Mouse (Mus musculus) hindbrain, embryonic 14.5 days (tissue): ENCODE results near the gene N4bp2. TPM values are rescaled to one million over a fixed set of nuclear protein-coding genes. Genes with fewer than 3 reads are reported as not detected.
"Not testable (repeated sequence)": the region's sequence is repeated elsewhere in the genome, so short reads cannot be mapped to it uniquely, and the experiment has no call there.

Experiments used
- ATAC-seq: fragments of 200-750 bp; cut with Nextera tagmentation; 2 replicates; pipeline ENCODE4 v1.8.0; 2017; ENCODE audit warnings: moderate number of reproducible peaks, mild to moderate bottlenecking, moderate TSS enrichment, moderate library complexity; ENCODE audit not compliant: low FRiP score
- DNase-seq: peaks from one replicate; pipeline ENCODE4 v3.0.0-alpha.2; 2015; ENCODE audit warnings: low spot score
- H3K27ac ChIP-seq: fragments of 300-500 bp; sonication (generic); 2 replicates; pipeline ENCODE4 v1.5.1; 2014; ENCODE audit warnings: mild to moderate bottlenecking, moderate library complexity
- H3K27me3 ChIP-seq: fragments of 300-500 bp; sonication (generic); 2 replicates; pipeline ENCODE4 v1.6.1; 2014; ENCODE audit warnings: mild to moderate bottlenecking, low read length, mixed read lengths; ENCODE audit not compliant: control insufficient read depth, insufficient read depth
- H3K36me3 ChIP-seq: fragments of 300-500 bp; sonication (generic); replicated peaks from 2 replicates; pipeline ENCODE4 v1.6.1; 2014; ENCODE audit not compliant: control insufficient read depth, insufficient read depth
- H3K4me1 ChIP-seq: fragments of 300-500 bp; sonication (generic); replicated peaks from 2 replicates; pipeline ENCODE4 v1.6.1; 2014; ENCODE audit warnings: antibody characterized with exemption, low read length, mixed read lengths; ENCODE audit not compliant: control insufficient read depth, insufficient read depth
- H3K4me2 ChIP-seq: fragments of 300-500 bp; sonication (generic); replicated peaks from 2 replicates; pipeline ENCODE4 v1.6.1; 2014; ENCODE audit warnings: mild to moderate bottlenecking, moderate library complexity
- H3K4me3 ChIP-seq: fragments of 300-500 bp; sonication (generic); replicated peaks from 2 replicates; pipeline ENCODE4 v1.5.1; 2014; ENCODE audit warnings: mild to moderate bottlenecking, low read length
- H3K9ac ChIP-seq: fragments of 300-500 bp; sonication (generic); 2 replicates; pipeline ENCODE4 v1.6.1; 2014
- H3K9me3 ChIP-seq: fragments of 300-500 bp; sonication (generic); 2 replicates; pipeline ENCODE4 v1.6.1; 2016; ENCODE audit warnings: low read length; ENCODE audit not compliant: control insufficient read depth
- WGBS: fragments of 180-500 bp; shearing (Covaris S2); extraction: QIAGEN DNeasy Blood & Tissue Kit; methylation state at CpG from one replicate; pipeline ENCODE4 v1.1.7; 2014; 5-methylcytosine and 5-hydroxymethylcytosine counted together
- polyA plus RNA-seq: library from polyadenylated mRNA; unstranded; fragments of >200 nt; fragmentation: Nextera tagmentation; extraction: Ambion mirVana; gene quantifications from 2 replicates; pipeline ENCODE4 v1.2.1, GENCODE M21; 2014

Gene N4bp2
- 26.9 and 27.1 TPM in 2 replicates for polyA plus RNA-seq

DNA sequence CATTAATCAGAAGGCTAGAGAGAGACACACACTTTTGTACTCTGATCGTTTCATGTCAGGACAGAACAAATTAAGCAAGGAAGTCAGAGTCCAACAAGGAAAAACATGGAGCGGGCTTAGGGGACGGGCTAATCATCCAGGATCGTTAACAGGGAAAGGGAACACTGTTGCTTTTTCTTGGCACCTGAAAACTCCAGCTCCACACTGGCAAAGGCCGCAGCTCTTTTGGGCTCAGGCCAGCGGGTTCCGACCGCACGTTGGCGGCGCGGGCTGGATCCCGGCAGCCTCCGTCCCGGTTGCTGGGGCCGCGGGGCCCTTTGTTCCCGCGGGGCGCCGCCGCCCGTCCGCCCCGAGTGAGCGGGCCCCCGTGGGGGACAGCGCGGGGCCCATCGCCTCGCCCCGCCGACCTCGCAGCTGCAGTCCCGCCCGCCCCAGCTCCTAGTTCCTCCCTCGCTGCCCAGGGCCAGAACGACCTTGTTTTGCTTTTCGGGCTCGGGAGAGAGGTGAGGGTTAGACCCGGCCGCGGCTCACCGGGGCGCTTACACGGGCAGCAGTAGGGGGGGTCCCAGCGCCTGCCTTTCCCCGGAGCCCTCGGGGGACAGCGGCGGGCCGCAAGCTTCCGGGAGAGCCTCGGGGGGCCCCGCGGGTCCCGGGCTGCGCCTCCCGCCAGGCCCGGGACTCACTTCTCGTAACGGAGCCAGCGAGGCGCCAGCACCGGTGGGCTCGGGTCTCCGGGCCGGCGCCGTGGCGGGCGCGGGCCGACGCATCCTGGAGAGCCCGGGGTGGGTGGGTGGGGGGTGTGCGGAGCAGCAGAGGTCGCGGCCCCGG, at the start of gene N4bp2:
Gene N4bp2 (plus strand): TSS at position 434 of the 828 bp plus-strand sequence.
- no peaks in the 10 kb centered on the region for H3K27me3 ChIP-seq
- H3K9me3 ChIP-seq = no peaks in the 10 kb centered on the region
- ATAC-seq (peak; percentile 32), DNase-seq (peak; percentile 64)
- peaks cover 5% of the 10 kb centered on the region; the same call in 1 of the 2 replicates for H3K4me1 ChIP-seq
- no peaks in the 10 kb centered on the region for H3K36me3 ChIP-seq
- H3K4me2 ChIP-seq = peak within 1 kb of the TSS; percentile 81
- H3K27ac ChIP-seq = peak within 1 kb of the TSS; percentile 100
- peak within 1 kb of the TSS; percentile 99 for H3K9ac ChIP-seq
- peak within 1 kb of the TSS; percentile 95 for H3K4me3 ChIP-seq
- WGBS = under 1% methylated on average over 67 of the region's 80 CpGs

DNA sequence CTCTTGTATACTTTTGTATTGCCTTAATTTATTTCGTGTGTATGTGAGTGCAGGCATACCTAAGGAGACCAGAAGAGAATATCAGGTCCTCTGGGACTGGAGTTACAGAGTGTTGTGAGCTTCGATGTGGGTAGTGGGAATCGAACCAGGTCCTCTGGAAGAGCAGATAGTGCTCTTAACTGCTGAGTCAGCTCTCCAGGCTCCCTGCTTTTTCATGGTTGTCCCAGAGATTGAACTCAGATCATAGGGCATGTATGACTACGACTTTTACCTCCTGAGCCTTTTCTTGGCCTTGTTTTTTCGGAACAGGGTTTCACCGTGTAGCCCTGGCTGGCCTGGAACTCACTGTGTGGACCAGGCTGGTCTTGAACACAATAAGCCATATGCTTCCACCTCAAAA, 48.2 kb upstream of the N4bp2 start:
- H3K27me3 ChIP-seq = no peaks in the 10 kb centered on the region
- no peaks in the 10 kb centered on the region for H3K4me1 ChIP-seq
- DNase-seq = no peak
- no peak overlapping the region for H3K27ac ChIP-seq
- no peaks in the 10 kb centered on the region for H3K36me3 ChIP-seq
- H3K9ac ChIP-seq = no peak overlapping the region
- no peak overlapping the region for H3K4me3 ChIP-seq
- H3K4me2 ChIP-seq = no peak overlapping the region
- H3K9me3 ChIP-seq = no peaks in the 10 kb centered on the region
- ATAC-seq = no peak
- 92% methylated on average over 6 of the region's 6 CpGs for WGBS

GRCm38 (mm10) chr5:65717063-65717902, 46.0 kb upstream of the N4bp2 start:
- H3K27ac ChIP-seq = no peak overlapping the region
- no peak for ATAC-seq

GRCm38 (mm10) chr5:65717903-65718211, 45.5 kb upstream of the N4bp2 start:
- H3K9me3 ChIP-seq, H3K36me3 ChIP-seq, H3K4me3 ChIP-seq, H3K27me3 ChIP-seq, DNase-seq, ATAC-seq, H3K27ac ChIP-seq, H3K4me1 ChIP-seq, H3K4me2 ChIP-seq, H3K9ac ChIP-seq: not testable (repeated sequence)
- 93% methylated on average over 8 of the region's 8 CpGs for WGBS

More at GRCm38 (mm10) chr5:65717063-65717902, 46.0 kb upstream of the N4bp2 start:
- no peak overlapping the region for H3K9ac ChIP-seq
- DNase-seq = no peak
- H3K9me3 ChIP-seq = no peaks in the 10 kb centered on the region
- WGBS = 86% methylated on average over 18 of the region's 18 CpGs
- no peaks in the 10 kb centered on the region for H3K36me3 ChIP-seq
- H3K4me2 ChIP-seq = no peak overlapping the region
- H3K4me1 ChIP-seq = no peaks in the 10 kb centered on the region
- no peak overlapping the region for H3K4me3 ChIP-seq
- no peaks in the 10 kb centered on the region for H3K27me3 ChIP-seq

DNA sequence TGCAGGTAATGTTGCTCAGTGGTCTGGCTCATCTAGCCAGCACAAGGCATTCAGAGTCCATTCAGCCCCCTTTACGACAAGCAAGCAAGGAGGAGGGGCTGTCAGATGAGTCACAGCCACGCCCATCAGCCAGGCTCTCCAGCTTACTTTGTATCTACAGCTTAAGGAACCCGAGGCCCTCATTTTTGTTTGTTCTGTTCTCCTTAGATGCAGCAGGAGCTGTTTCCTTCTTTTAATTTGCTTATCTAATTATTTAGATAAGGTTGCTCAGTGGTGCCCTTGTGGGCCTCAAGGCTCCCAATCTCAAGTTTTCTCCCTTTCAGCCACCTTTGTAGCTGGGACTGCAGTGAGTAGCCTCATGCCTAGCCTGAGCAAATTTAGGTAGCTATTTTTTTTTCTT, 45.0 kb upstream of the N4bp2 start:
- no peak for ATAC-seq
- H3K9ac ChIP-seq = no peak overlapping the region
- H3K27me3 ChIP-seq = no peaks in the 10 kb centered on the region
- WGBS = 34% methylated on average over 3 of the region's 3 CpGs
- no peak overlapping the region for H3K4me3 ChIP-seq
- no peaks in the 10 kb centered on the region for H3K36me3 ChIP-seq
- H3K4me2 ChIP-seq = no peak overlapping the region
- H3K4me1 ChIP-seq = no peaks in the 10 kb centered on the region
- no peaks in the 10 kb centered on the region for H3K9me3 ChIP-seq
- no peak overlapping the region for H3K27ac ChIP-seq
- DNase-seq = no peak

- Histone ChIP-seq H3K36me3 (no peaks in the 10 kb centered on the region), H3K27ac (peak overlapping the region; percentile 75), H3K9ac (peak overlapping the region; percentile 57), H3K4me2 (peak overlapping the region; percentile 70), H3K4me3 (peak overlapping the region; percentile 33), H3K27me3 (no peaks in the 10 kb centered on the region), H3K9me3 (no peaks in the 10 kb centered on the region), H3K4me1 (no peaks in the 10 kb centered on the region)
- peak; percentile 81 for ATAC-seq
- DNase-seq = peak; percentile 71
- WGBS = 2% methylated on average over 23 of the region's 23 CpGs
Observed at GRCm38 (mm10) chr5:65724311-65725054, 38.8 kb upstream of the N4bp2 start.

- Histone ChIP-seq H3K27me3 (no peaks in the 10 kb centered on the region), H3K36me3 (no peaks in the 10 kb centered on the region), H3K4me2 (no peak overlapping the region), H3K4me1 (no peaks in the 10 kb centered on the region), H3K9me3 (no peaks in the 10 kb centered on the region), H3K4me3 (no peak overlapping the region), H3K27ac (no peak overlapping the region), H3K9ac (no peak overlapping the region)
- ATAC-seq (no peak), DNase-seq (no peak)
- 63% methylated on average over 9 of the region's 9 CpGs for WGBS
Observed at GRCm38 (mm10) chr5:65731173-65732007, 31.9 kb upstream of the N4bp2 start.

DNA sequence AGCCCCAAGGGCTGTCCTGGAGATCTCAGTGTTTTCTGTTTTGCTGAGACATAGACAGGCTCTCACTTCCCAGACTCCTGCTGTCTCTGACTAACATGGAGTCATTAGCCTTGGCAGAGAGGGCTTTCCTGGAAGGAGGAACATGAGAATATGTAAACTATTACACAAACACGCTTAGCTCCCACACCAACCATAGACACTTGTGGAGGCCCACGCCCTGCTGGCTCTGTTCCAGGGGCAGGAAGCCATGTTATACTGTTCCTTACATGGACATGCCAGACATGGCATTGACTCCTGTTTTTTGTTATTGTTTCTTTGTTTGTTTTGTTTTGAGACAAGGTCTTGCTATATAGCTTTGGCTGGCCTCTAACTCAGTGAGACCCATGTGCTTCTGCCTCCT, 27.7 kb upstream of the N4bp2 start:
- Histone ChIP-seq H3K9me3 (no peaks in the 10 kb centered on the region), H3K36me3 (no peaks in the 10 kb centered on the region), H3K4me1 (no peaks in the 10 kb centered on the region), H3K27me3 (no peaks in the 10 kb centered on the region), H3K27ac (no peak overlapping the region), H3K4me3 (no peak overlapping the region), H3K9ac (no peak overlapping the region), H3K4me2 (no peak overlapping the region)
- ATAC-seq (no peak), DNase-seq (no peak)
- 90% methylated on average over 2 of the region's 2 CpGs for WGBS
